Mouse (Mus musculus): ENCODE results near the gene Bcl7b.

- TF ChIP-seq CTCF (IDR thresholded peaks at IDR 0.05; ENCODE audit: insufficient read depth, low read length) (no peak), POLR2A (IDR thresholded peaks at IDR 0.05; ENCODE audit: borderline replicate concordance, extremely low read depth, low read depth, low read length) (no peak)
Measured at GRCm38 (mm10) chr5:135172986-135173385, 4.9 kb downstream of the Bcl7b start.

Measured in lung, adult 2 months (tissue).